Mouse (Mus musculus) embryonic fibroblast, embryonic 13.5 days (primary cell): Measurements from ENCODE around the gene Slf1.

Experiments used
- CTCF ChIP-seq: IDR thresholded peaks from 2 replicates; pipeline ENCODE4 v1.5.1; 2011; ENCODE audit warnings: mild to moderate bottlenecking, control low read depth, low read length, moderate library complexity, borderline replicate concordance; ENCODE audit not compliant: insufficient read depth
- POLR2A ChIP-seq: IDR thresholded peaks from 2 replicates; pipeline ENCODE4 v1.6.1; 2011; ENCODE audit warnings: low read depth, mild to moderate bottlenecking, control low read depth, low read length, moderate library complexity

DNA sequence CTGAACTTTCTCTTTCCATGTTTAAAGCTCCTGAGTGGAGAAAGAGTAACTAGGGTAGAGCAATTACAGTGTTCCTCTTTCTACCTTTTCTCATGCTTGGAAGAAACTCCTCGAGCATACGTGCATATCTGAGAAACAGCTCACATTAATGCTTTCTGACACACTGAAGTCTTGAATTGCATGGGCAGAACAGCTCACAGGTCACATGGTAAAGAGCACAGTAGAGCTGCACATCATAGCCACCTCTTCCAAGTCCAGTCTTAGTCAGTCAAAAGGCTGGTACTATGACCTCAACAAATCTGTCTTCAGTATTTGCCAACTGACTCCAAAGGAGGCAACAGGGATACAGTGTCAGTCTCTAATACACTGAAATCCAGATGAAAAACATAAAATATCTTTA lies 7.0 kb downstream of the Slf1 start:
- no peak for TF ChIP-seq CTCF
- TF ChIP-seq POLR2A, result no peak
